22 mouse cellular contexts compared by ENCODE assay signal in the genomic region with DNA sequence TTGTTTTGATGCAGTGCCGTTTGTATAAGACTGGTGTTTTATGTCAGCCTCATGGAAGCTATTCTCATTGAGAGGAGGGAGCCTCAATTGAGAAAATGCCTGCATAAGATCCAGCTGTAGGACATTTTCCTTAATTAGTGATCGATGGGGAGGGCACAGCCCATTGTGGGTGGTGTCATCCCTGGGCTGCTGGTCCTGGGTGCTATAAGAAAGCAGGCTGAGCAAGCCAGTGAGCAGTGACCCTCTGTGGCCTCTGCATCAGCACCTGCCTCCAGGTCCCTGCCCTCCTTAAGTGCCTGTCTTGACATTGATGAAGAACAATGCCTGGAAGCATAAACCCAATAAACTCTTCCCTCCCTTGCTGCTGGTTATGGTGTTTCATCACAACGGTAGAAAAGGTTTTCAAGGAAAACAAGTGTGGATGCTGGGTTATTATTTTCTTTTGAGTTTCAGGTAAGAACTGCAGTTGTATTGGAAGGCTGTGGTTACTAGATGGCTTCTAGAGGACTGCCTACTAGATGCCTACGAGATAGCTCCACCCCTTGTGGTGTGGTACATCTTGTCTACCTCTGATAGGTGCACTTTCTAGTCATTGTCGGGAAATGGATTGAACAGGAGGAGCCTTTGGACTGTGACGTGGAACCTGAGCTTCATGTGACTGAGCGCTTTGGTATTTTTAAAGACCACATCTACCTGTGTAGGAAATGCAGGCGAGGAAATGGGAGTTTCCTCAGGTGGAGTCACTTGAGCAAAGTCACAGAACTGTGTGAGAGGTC.
DNase-seq lines count a peak whose midpoint lies in the region; ATAC-seq lines count a peak whose summit lies in the region.
"Had no signal": no experiment of that assay in that cellular context is flagged by ENCODE, and none has a peak within 500 bp of the region (broad histone marks: within the 10 kb centered on the region; RNA-seq: fewer than 3 reads in every experiment).

No protein-coding gene starts in this region.

- no peak for DNase-seq in hindbrain, embryonic 10.5 days (ENCODE audit: low spot score)
- no peak for DNase-seq in hindbrain, embryonic 14.5 days (ENCODE audit: low spot score)
- peak; percentile 59 for DNase-seq in c-Kit-negative CD71-positive TER-119-positive erythroid progenitor cells, embryonic 14.5 days (ENCODE audit: low read depth, low spot score)
- DNase-seq in liver, embryonic 11.5 days (ENCODE audit: low spot score), result no peak
- DNase-seq in right cerebral cortex, postnatal 25 days, result no peak
- no peak for DNase-seq in left cerebral cortex, postnatal 36 days (ENCODE audit: low spot score in 2 of 2)
- DNase-seq: adrenal gland, postnatal 36 days; cerebellum, adult 8-10 months; gastrocnemius, postnatal 10 days; heart, adult 18-20 months; kidney, adult 11 months; layer of hippocampus, postnatal 36 days; lung, postnatal 14 days; thymus, postnatal 36 days had no signal

- H3K27ac ChIP-seq in hindbrain, embryonic 10.5 days, result 0 out of 2 replicates have a peak overlapping the region, but pooled peaks have one; percentile 12
- no peak overlapping the region for H3K27ac ChIP-seq in hindbrain, embryonic 14.5 days
- H3K27ac ChIP-seq in liver, embryonic 11.5 days (ENCODE audit: low read depth, low read length), result peak overlapping the region; percentile 90
- H3K27ac ChIP-seq: embryonic facial prominence, embryonic 10.5 days; hindbrain, embryonic 12.5 days; kidney, postnatal 0 days; limb, embryonic 15.5 days had no signal

- no peak overlapping the region for H3K9ac ChIP-seq in hindbrain, embryonic 14.5 days
- H3K9ac ChIP-seq in liver, embryonic 11.5 days (ENCODE audit: low read depth, low read length), result no peak overlapping the region
- H3K9ac ChIP-seq: limb, embryonic 15.5 days had no signal

- peaks cover 18% of the 10 kb centered on the region for H3K4me1 ChIP-seq in hindbrain, embryonic 10.5 days (replicated peaks)
- H3K4me1 ChIP-seq in hindbrain, embryonic 14.5 days (replicated peaks; ENCODE audit: control insufficient read depth, insufficient read depth, low read length), result peaks cover 15% of the 10 kb centered on the region
- H3K4me1 ChIP-seq in liver, embryonic 11.5 days (replicated peaks; ENCODE audit: control insufficient read depth, insufficient read depth, low read length), result peaks cover 61% of the 10 kb centered on the region

- peaks cover 57% of the 10 kb centered on the region for H3K36me3 ChIP-seq in hindbrain, embryonic 10.5 days
- peaks cover 12% of the 10 kb centered on the region for H3K36me3 ChIP-seq in hindbrain, embryonic 14.5 days (replicated peaks; ENCODE audit: control insufficient read depth, insufficient read depth)
- no peaks in the 10 kb centered on the region for H3K36me3 ChIP-seq in liver, embryonic 11.5 days (ENCODE audit: control insufficient read depth, insufficient read depth, low read length)

- no peaks in the 10 kb centered on the region for H3K27me3 ChIP-seq in hindbrain, embryonic 10.5 days (ENCODE audit: insufficient read depth, poor library complexity, severe bottlenecking)
- no peaks in the 10 kb centered on the region for H3K27me3 ChIP-seq in hindbrain, embryonic 14.5 days (ENCODE audit: control insufficient read depth, insufficient read depth, low read length)
- H3K27me3 ChIP-seq in liver, embryonic 11.5 days (replicated peaks; ENCODE audit: control insufficient read depth, insufficient read depth, low read length), result no peaks in the 10 kb centered on the region
- H3K27me3 ChIP-seq: CH12.LX; hindbrain, embryonic 12.5 days; limb, embryonic 15.5 days had no signal

- no peak overlapping the region for H3K4me3 ChIP-seq in hindbrain, embryonic 10.5 days
- no peak overlapping the region for H3K4me3 ChIP-seq in hindbrain, embryonic 14.5 days (replicated peaks; ENCODE audit: low read length)
- H3K4me3 ChIP-seq in liver, embryonic 11.5 days (ENCODE audit: low read depth, low read length), result no peak overlapping the region
- H3K4me3 ChIP-seq: embryonic facial prominence, embryonic 10.5 days; hindbrain, embryonic 12.5 days; limb, embryonic 15.5 days had no signal

- H3K4me2 ChIP-seq in hindbrain, embryonic 14.5 days (replicated peaks), result no peak overlapping the region
- no peak overlapping the region for H3K4me2 ChIP-seq in liver, embryonic 11.5 days
- H3K4me2 ChIP-seq: hindbrain, embryonic 12.5 days; limb, embryonic 15.5 days had no signal

- no peaks in the 10 kb centered on the region for H3K9me3 ChIP-seq in hindbrain, embryonic 10.5 days
- no peaks in the 10 kb centered on the region for H3K9me3 ChIP-seq in hindbrain, embryonic 14.5 days (ENCODE audit: control insufficient read depth, low read length)
- H3K9me3 ChIP-seq in liver, embryonic 11.5 days (ENCODE audit: control insufficient read depth, low read length), result no peaks in the 10 kb centered on the region
- H3K9me3 ChIP-seq: embryonic facial prominence, embryonic 10.5 days; hindbrain, embryonic 12.5 days; limb, embryonic 15.5 days had no signal

- intact Hi-C loops in left cerebral cortex, postnatal 36 days (cut with DNase I), result no loop called here

- ATAC-seq in hindbrain, embryonic 14.5 days (ENCODE audit: low FRiP score), result no peak
- ATAC-seq in liver, embryonic 11.5 days (replicated peaks; ENCODE audit: low FRiP score), result peak; percentile 32; the same call in 1 of the 2 replicates
- 0 out of 2 replicates have a peak, but pooled peaks have one; percentile 9 for ATAC-seq in megakaryocyte progenitor cell, adult 5-6 weeks (replicated peaks; ENCODE audit: poor library complexity)
- ATAC-seq: forebrain, embryonic 14.5 days; midbrain, embryonic 16.5 days had no signal

- 94% methylated on average over 8 of the region's 8 CpGs for WGBS in hindbrain, embryonic 10.5 days
- WGBS in hindbrain, embryonic 14.5 days, result 85% methylated on average over 8 of the region's 8 CpGs
- WGBS in liver, embryonic 11.5 days, result 71% methylated on average over 8 of the region's 8 CpGs
